Mouse (Mus musculus) heart, postnatal 0 days (tissue): ENCODE data around the gene Akap6. TPM values are rescaled to one million over a fixed set of nuclear protein-coding genes. Genes with fewer than 3 reads are reported as not detected.

Source experiments
- ATAC-seq: fragments of 200-750 bp; cut with Nextera tagmentation; 2 replicates; pipeline ENCODE4 v1.8.0; 2017; ENCODE audit warnings: low read depth, moderate number of reproducible peaks, moderate library complexity; ENCODE audit not compliant: insufficient read depth
- DNase-seq: peaks from one replicate; pipeline ENCODE4 v3.0.0-alpha.2; 2016; ENCODE audit warnings: low spot score
- H3K27ac ChIP-seq: fragments of 300-500 bp; sonication (generic); 2 replicates; pipeline ENCODE4 v1.5.1; 2014; ENCODE audit warnings: low read depth, mild to moderate bottlenecking
- H3K27me3 ChIP-seq: fragments of 300-500 bp; sonication (generic); 2 replicates; pipeline ENCODE4 v1.6.1; 2014; ENCODE audit warnings: low read length, mixed read lengths; ENCODE audit not compliant: control insufficient read depth, insufficient read depth
- H3K36me3 ChIP-seq: fragments of 300-500 bp; sonication (generic); replicated peaks from 2 replicates; pipeline ENCODE4 v1.6.1; 2014; ENCODE audit warnings: low read length, mixed read lengths; ENCODE audit not compliant: control insufficient read depth, insufficient read depth
- H3K4me1 ChIP-seq: fragments of 300-500 bp; sonication (generic); 2 replicates; pipeline ENCODE4 v1.6.1; 2014; ENCODE audit warnings: antibody characterized with exemption; ENCODE audit not compliant: control insufficient read depth, insufficient read depth
- H3K4me2 ChIP-seq: fragments of 300-500 bp; sonication (generic); 2 replicates; pipeline ENCODE4 v1.6.1; 2014; ENCODE audit warnings: low read depth, mild to moderate bottlenecking, low read length, moderate library complexity
- H3K4me3 ChIP-seq: fragments of 300-500 bp; sonication (generic); 2 replicates; pipeline ENCODE4 v1.5.1; 2014; ENCODE audit warnings: low read depth, low read length
- H3K9ac ChIP-seq: fragments of 300-500 bp; sonication (generic); replicated peaks from 2 replicates; pipeline ENCODE4 v1.6.1; 2014; ENCODE audit warnings: low read depth, low read length, mixed read lengths
- H3K9me3 ChIP-seq: fragments of 300-500 bp; sonication (generic); replicated peaks from 2 replicates; pipeline ENCODE4 v1.6.1; 2016; ENCODE audit warnings: low read length; ENCODE audit not compliant: control insufficient read depth
- CTCF ChIP-seq: IDR thresholded peaks from 2 replicates; pipeline ENCODE4 v1.5.1; 2016; ENCODE audit warnings: antibody characterized with exemption, control low read depth, low read depth
- EP300 ChIP-seq: IDR thresholded peaks from 2 replicates; pipeline ENCODE4 v1.6.1; 2016; ENCODE audit warnings: antibody characterized with exemption, low read depth
- WGBS: fragments of 180-500 bp; shearing (Covaris S2); extraction: QIAGEN DNeasy Blood & Tissue Kit; methylation state at CpG from one replicate; pipeline ENCODE4 v1.1.7; 2014; 5-methylcytosine and 5-hydroxymethylcytosine counted together
- polyA plus RNA-seq: library from polyadenylated mRNA; unstranded; fragments of >200 nt; fragmentation: Nextera tagmentation; extraction: Ambion mirVana; gene quantifications from 2 replicates; pipeline ENCODE4 v1.2.1, GENCODE M21; 2015
- total RNA-seq: library from RNA; depleted of rRNA; stranded (reverse); fragments of >200 nt; gene quantifications from 2 replicates; pipeline ENCODE4 v1.2.3, GENCODE M21; 2014; ENCODE audit warnings: low replicate concordance

The Akap6 gene
- total and polyA plus RNA-seq, 2 experiments from 2014 or later = 10.3 to 53.2 TPM

- TF ChIP-seq CTCF (no peak), EP300 (no peak)
- DNase-seq (no peak), ATAC-seq (no peak)
- 16% methylated on average over 7 of the region's 7 CpGs for WGBS
- Histone ChIP-seq H3K4me2 (0 out of 2 replicates have a peak overlapping the region, but pooled peaks have one; percentile 5), H3K36me3 (no peaks in the 10 kb centered on the region), H3K27ac (no peak overlapping the region), H3K4me1 (peaks cover 7% of the 10 kb centered on the region; the same call in 1 of the 2 replicates), H3K27me3 (no peaks in the 10 kb centered on the region), H3K9ac (no peak overlapping the region; the same call in 1 of the 2 replicates), H3K9me3 (no peaks in the 10 kb centered on the region), H3K4me3 (no peak overlapping the region)
Measured at GRCm38 (mm10) chr12:53061466-53062124, 362.4 kb downstream of the Akap6 start.

- no peak for DNase-seq
- H3K9ac ChIP-seq = no peak overlapping the region
- H3K4me2 ChIP-seq = no peak overlapping the region
- H3K27me3 ChIP-seq = no peaks in the 10 kb centered on the region
- peaks cover 7% of the 10 kb centered on the region; the same call in 1 of the 2 replicates for H3K4me1 ChIP-seq
- H3K9me3 ChIP-seq = no peaks in the 10 kb centered on the region
- 64% methylated on average over 9 of the region's 9 CpGs for WGBS
- ATAC-seq = no peak
- H3K36me3 ChIP-seq = no peaks in the 10 kb centered on the region
- H3K27ac ChIP-seq = no peak overlapping the region
- TF ChIP-seq EP300 (no peak), CTCF (no peak)
- no peak overlapping the region for H3K4me3 ChIP-seq
Measured at GRCm38 (mm10) chr12:53063003-53063402, 363.8 kb downstream of the Akap6 start.

- Histone ChIP-seq H3K4me2 (no peak overlapping the region), H3K4me1 (peaks cover 7% of the 10 kb centered on the region; the same call in 1 of the 2 replicates), H3K9me3 (no peaks in the 10 kb centered on the region), H3K27ac (no peak overlapping the region), H3K9ac (no peak overlapping the region), H3K27me3 (no peaks in the 10 kb centered on the region), H3K36me3 (no peaks in the 10 kb centered on the region), H3K4me3 (no peak overlapping the region)
- TF ChIP-seq CTCF = no peak
- no peak for TF ChIP-seq EP300
- no peak for ATAC-seq
- 90% methylated on average over 4 of the region's 4 CpGs for WGBS
- no peak for DNase-seq
Measured at GRCm38 (mm10) chr12:53064241-53064760, 365.1 kb downstream of the Akap6 start.

- Histone ChIP-seq H3K4me3 (no peak overlapping the region), H3K36me3 (no peaks in the 10 kb centered on the region), H3K9ac (no peak overlapping the region), H3K4me2 (no peak overlapping the region), H3K27ac (no peak overlapping the region), H3K9me3 (no peaks in the 10 kb centered on the region), H3K27me3 (no peaks in the 10 kb centered on the region), H3K4me1 (peaks cover 7% of the 10 kb centered on the region; the same call in 1 of the 2 replicates)
- DNase-seq = no peak
- WGBS = 82% methylated on average over 11 of the region's 11 CpGs
- TF ChIP-seq CTCF = no peak
- no peak for TF ChIP-seq EP300
- no peak for ATAC-seq
Measured at GRCm38 (mm10) chr12:53065031-53065785, 366.0 kb downstream of the Akap6 start.

- H3K4me3 ChIP-seq = no peak overlapping the region
- no peaks in the 10 kb centered on the region for H3K27me3 ChIP-seq
- ATAC-seq (no peak), DNase-seq (no peak)
- no peak overlapping the region for H3K9ac ChIP-seq
- WGBS = 85% methylated on average over 9 of the region's 9 CpGs
- H3K36me3 ChIP-seq = no peaks in the 10 kb centered on the region
- peaks cover 6% of the 10 kb centered on the region; the same call in 1 of the 2 replicates for H3K4me1 ChIP-seq
- H3K27ac ChIP-seq = no peak overlapping the region
- H3K9me3 ChIP-seq = no peaks in the 10 kb centered on the region
- TF ChIP-seq CTCF (no peak), EP300 (no peak)
- no peak overlapping the region for H3K4me2 ChIP-seq
Measured at GRCm38 (mm10) chr12:53066321-53066720, 367.1 kb downstream of the Akap6 start.
